Mouse (Mus musculus) common myeloid progenitor, adult 5-6 weeks (primary cell): ENCODE measurements around the gene Wdr95. TPM values are rescaled to one million over a fixed set of nuclear protein-coding genes. Genes with fewer than 3 reads are reported as not detected.
A peak's percentile ranks its signal among the peaks of the same experiment; 100 is the strongest.
"Not testable (repeated sequence)": the region's sequence is repeated elsewhere in the genome, so short reads cannot be mapped to it uniquely, and the experiment has no call there.

Experiments used
- ATAC-seq: replicated peaks from 2 replicates; pipeline ENCODE4 v1.8.0; 2016; ENCODE audit warnings: low read depth, mild to moderate bottlenecking, moderate TSS enrichment, inconsistent platforms; ENCODE audit not compliant: poor library complexity, severe bottlenecking
- total RNA-seq: library from RNA; stranded (forward); fragments of 200-1000, 187-1606 nt; gene quantifications from 2 replicates; pipeline ENCODE4 v1.2.3, GENCODE M21; 2017

Wdr95 gene
- total RNA-seq, 1 experiment from 2014 or later = not detected

DNA sequence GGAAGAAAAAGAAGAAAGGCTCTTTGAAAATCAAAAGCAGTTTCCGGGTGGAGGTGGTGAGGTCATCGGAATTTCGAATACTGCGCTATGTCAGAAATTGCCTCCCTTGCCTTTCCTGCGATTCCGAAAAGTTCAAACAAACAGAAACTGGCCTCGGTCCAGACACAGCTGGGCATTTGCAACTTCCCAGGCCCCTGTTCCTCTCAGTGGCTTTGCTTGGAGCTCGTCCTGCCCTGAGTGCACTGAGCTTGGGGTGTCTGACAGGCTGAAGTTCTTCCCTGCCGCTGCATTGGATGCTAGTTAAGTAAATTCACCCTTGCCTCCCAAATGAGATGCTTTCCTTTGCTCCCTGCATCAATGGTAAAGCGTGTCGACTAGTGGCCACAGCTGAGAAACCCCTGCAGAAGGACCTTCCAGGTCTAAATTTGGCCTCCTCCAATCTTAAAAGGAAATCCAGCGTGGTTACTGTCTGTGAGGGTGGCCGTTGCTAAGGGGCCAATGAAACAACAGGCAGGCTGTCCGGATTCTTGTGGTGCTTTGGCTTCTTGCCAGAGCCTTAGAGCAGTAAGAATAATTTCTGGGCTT, 14.3 kb upstream of the Wdr95 start:
- ATAC-seq = peak; percentile 68

GRCm38 (mm10) chr5:149514890-149515289, 13.6 kb upstream of the Wdr95 start:
- ATAC-seq = peak; percentile 66

DNA sequence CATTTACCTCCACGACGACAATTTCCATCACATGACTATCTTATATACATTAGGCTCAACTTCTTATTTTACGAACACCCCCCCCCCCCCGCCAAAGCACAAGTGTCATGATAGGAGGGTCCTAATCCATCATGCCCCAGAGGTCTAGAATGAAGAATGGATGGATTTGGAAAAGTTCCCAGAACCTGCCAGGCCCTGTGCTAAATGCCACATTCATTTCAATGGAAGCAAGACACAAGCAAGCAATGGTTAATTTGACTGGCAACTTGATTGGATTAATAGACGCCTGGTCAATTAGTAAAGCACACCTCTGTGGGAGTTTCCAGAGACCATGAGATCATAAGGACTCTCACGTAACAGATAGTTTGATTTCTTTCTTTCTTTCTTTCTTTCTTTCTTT, 11.4 kb upstream of the Wdr95 start:
- no peak for ATAC-seq

DNA sequence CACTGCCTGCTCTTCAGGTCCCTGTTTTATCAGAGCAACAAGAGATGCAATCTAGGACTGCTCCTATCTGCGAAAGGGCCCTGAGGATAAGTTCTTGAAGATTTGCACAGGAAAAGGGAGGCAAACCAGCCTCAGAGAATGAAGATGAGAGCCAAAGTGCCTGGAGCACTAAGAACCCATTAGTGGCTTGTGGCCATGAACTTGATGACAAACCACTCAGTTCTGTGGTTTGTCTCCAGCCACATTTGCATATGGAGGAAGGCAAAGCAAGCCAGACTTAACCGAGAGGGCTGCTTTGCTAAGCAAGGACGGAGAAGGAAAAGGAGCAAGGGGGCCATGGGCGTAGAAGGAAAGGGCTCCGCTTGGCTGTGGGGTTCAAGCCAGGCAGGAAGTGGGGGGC, 7.7 kb upstream of the Wdr95 start:
- ATAC-seq = peak; percentile 29; the same call in 1 of the 2 replicates

GRCm38 (mm10) chr5:149523856-149524241, 4.6 kb upstream of the Wdr95 start:
- ATAC-seq = no peak

GRCm38 (mm10) chr5:149524242-149524858, 4.1 kb upstream of the Wdr95 start:
- peak; percentile 80 for ATAC-seq

DNA sequence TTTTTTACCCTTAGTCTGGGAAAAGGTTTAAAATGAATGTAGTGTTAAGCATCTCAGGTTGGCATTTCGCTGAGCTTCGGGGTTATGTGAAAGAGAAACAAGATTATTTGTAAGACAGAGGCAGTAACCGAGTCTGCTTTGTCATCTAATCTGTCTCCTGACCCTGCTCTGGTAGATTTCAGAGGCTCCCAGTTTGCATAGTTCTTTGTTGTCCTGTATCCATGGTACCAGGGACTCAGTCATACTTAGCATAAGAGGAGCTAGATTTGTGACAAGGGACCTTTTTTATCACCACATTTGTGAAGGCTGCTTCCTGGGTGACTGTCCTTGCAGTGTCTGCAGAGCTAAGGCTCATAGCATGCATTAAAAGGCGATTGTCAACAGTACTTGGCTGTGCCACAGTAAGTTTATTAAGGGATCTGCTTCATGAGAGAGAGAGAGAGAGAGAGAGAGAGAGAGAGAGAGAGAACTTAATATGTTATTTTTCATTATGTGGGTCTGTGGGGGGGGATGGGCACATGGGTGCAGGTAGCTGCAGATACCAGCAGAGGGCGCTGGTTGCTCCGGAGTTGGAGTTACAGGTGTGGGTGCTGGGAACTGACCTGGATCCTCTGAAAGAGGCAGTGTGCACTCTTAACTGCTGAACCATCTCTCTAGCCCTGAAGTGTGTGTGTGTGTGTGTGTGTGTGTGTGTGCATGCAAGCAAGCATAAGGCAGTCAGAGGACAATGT, 3.3 kb upstream of the Wdr95 start:
- ATAC-seq = no peak

- ATAC-seq = peak; percentile 56
Measured at GRCm38 (mm10) chr5:149526467-149526951, 2.0 kb upstream of the Wdr95 start.

- not testable (repeated sequence) for ATAC-seq
Measured at GRCm38 (mm10) chr5:149527292-149527691, 1.2 kb upstream of the Wdr95 start.

GRCm38 (mm10) chr5:149533847-149534246, 5.4 kb downstream of the Wdr95 start:
- no peak for ATAC-seq

DNA sequence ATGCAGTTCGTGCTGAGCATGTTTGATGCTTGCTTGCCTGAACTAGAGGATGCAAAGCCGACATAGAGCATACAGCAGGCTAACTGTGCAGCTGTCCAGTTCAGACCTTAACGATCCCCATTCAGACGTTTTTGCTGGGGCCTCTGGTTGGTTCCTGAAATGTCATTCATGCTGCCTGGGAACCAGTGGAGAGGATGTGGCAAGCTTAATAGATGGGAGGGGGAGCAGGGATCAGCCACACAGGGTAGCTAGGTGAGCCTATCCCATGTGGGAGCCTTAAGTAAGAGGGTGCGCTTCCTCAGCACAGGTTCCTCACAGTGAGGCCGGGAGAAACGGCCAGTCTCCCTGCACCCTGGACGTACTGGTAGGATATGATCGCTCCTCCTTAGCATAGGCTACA, 7.5 kb downstream of the Wdr95 start:
- peak; percentile 50; the same call in 1 of the 2 replicates for ATAC-seq

DNA sequence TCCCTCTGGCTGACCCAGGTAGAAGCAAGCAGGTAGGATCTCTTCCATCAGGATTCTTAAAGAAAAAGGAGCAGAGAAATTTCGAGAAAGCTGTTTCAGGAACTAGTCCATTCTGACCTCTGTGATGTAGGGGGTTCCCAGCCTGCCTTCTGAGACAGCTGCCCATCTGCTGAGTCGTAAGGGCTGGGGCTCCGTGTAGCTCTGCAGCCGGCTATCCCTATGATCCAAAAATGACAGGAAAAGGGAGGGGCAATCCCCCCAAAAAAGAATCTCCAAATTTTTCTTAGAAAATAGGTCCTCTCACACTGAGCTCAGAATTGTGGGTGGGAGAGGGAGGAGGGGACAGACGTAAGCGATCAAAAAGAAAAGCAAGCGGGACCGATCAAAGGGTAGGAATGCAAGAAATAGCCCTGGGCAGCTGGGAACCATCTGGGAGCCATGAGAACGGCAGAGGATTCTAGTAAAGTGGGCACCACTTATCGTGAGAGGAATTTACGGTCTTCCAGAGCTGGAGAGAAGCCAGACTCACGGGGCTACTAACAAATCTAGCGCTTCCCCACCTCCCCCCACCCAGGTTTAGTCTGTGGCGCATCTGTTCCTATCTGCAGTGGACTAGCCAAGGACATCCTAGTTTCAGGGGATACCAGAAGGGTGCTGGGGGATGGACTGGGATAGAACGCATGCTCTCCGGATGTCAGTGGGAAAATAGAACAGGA, 9.5 kb downstream of the Wdr95 start:
- no peak for ATAC-seq

DNA sequence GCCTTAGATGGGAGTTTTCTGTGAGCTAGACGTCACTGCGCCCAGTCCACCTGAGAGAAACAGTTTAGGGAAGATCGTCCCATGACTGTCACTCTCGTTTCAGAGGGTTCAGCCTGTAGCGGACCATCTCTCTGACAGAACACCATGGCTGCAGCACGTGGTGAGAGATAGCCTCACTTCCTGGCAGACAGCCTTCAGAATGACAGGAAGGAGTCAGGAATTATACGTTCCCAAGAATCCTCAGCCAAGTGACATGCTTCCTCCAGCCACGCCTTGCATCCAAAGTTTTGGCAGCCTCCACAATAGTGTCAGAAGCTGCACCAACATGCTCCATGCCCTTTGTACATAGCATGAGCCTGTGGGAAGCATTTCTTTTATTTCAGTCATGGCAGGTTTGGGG, 10.1 kb downstream of the Wdr95 start:
- ATAC-seq = no peak

DNA sequence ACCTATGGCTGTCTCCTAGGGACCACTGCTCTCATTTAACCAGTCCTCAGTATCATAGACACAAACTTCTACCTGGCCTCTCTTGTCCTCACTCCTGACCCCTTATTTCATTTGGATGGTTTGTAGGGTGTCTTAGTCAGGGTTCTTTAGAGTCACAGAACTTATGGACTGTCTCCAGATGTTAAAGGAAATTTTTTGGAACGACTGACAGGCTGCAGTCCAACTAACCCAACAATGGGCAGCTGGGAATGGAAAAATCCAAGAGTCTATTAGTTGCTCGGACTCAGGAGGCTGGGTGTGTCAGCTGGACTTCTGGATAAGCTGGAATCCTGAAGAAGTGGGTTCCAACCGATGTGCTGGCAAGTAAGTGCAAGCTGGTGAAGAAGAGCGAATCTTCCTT, 10.6 kb downstream of the Wdr95 start:
- ATAC-seq = no peak

- peak; percentile 52; the same call in 1 of the 2 replicates for ATAC-seq
Measured at GRCm38 (mm10) chr5:149551179-149551578, 22.7 kb downstream of the Wdr95 start.

- 0 out of 2 replicates have a peak, but pooled peaks have one; percentile 39 for ATAC-seq
Measured at GRCm38 (mm10) chr5:149552742-149553141, 24.3 kb downstream of the Wdr95 start.

DNA sequence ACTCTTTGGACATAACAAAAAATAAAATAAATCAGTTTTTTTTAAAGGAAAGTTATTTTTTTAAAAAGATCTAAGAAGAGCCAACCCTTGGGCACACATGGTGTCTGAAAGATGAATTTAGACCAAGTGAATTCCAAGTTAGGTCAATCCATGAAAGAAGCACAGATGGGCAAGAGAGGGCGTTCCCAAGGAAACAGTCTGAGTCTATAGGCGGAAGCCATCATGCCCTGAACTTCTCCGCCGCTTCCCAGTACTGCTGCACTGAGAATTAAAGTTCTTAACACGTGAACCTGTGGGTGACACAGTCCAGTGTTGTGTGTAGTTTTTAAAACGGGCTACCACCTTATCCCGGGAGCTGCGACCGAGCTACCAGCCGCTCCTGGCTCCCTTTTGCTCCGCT, 24.9 kb downstream of the Wdr95 start:
- no peak for ATAC-seq

DNA sequence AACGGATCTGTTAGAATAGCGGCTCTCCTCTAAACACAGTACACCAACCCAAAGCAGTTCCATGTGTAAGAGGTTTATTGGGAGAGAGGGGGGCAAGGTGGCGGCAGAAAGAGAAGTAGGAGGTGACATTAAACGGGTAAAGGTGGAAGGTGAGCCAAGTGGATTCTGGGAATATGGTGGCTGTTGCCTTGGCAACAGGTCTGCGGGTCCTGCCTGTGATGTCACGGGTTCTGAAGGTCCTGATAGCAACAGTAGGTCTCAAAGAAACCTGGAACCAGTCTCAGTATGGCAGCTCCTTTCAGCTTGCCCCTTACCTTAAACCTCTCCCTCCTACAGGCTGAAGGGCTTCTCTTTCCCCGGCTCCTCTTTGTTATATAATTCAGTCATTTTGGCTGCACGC, 25.9 kb downstream of the Wdr95 start:
- no peak for ATAC-seq

DNA sequence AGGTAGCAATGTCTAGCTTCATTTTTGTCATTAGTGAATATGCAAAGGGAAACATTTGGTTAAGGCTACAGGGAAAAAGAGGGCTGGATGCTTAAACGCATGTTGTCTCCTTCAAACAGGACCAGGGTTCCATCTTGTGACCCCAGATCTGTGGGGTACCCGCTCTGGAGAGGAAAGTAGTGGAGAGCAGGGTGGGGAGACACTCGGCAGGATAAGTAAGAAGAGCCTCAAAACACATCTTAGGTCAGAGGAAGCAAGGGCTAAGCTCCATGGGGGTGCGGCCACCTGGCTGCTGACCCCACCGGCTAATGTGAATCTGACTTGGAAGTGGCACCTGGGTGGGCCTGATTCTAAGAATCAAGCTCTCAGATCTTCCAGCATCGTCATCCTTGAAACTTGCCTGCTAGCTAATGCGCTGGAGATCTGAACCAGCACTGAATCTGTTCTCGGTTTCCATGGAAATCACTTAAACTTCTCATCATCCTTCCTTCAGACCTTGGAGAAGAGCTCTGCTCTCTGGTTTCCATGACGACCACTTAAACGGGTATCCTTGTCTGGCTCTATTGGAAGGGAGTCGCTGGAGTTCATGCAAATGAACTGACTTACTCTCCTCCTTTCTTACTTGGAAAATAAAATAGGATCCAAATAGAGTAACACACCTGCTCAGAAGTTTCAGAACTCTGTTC, 32.6 kb downstream of the Wdr95 start:
- ATAC-seq = no peak

- no peak for ATAC-seq
Measured at GRCm38 (mm10) chr5:149566026-149566425, 37.5 kb downstream of the Wdr95 start.
